Mouse (Mus musculus) gastrocnemius, postnatal 4 days (tissue): ENCODE results near the gene Gm45713. TPM values are rescaled to one million over a fixed set of nuclear protein-coding genes. Genes with fewer than 3 reads are reported as not detected.
A peak's percentile ranks its signal among the peaks of the same experiment; 100 is the strongest.
"Not testable (repeated sequence)": the region's sequence is repeated elsewhere in the genome, so short reads cannot be mapped to it uniquely, and the experiment has no call there.

Experiments
- DNase-seq, 2 experiments: peaks; one replicate each; pipeline ENCODE4 v3.0.0; 2021 to 2022; ENCODE audit warnings: low spot score in 2 of 2, mixed read lengths in 2 of 2
- total RNA-seq, 2 experiments: library from RNA; stranded (reverse); gene quantifications; 2 replicates each; pipeline ENCODE4 v1.2.3; 2021

Gm45713 gene
- total RNA-seq, 2 experiments from 2014 or later, result 0.34 TPM; not detected in 1

- no peak for DNase-seq
Observed at GRCm38 (mm10) chr7:45144368-45145174, 8.5 kb upstream of the Gm45713 start.

GRCm38 (mm10) chr7:45141914-45142313, 5.9 kb upstream of the Gm45713 start:
- no peak for DNase-seq

- no peak for DNase-seq
Observed at GRCm38 (mm10) chr7:45141319-45141718, 5.3 kb upstream of the Gm45713 start.

- DNase-seq, result no peak
Observed at GRCm38 (mm10) chr7:45139904-45140723, 4.1 kb upstream of the Gm45713 start.

- DNase-seq, result no peak
Observed at GRCm38 (mm10) chr7:45138403-45138802, 2.4 kb upstream of the Gm45713 start.

- DNase-seq, result no peak
Observed at GRCm38 (mm10) chr7:45137171-45138006, 1.4 kb upstream of the Gm45713 start.

- DNase-seq, result no peak
Observed at GRCm38 (mm10) chr7:45135370-45135769, 661 bp downstream of the Gm45713 start.

GRCm38 (mm10) chr7:45134544-45135026, 1.4 kb downstream of the Gm45713 start:
- DNase-seq, result no peak

GRCm38 (mm10) chr7:45133446-45134159, 2.4 kb downstream of the Gm45713 start:
- no peak for DNase-seq

- no peak for DNase-seq
Observed at GRCm38 (mm10) chr7:45131850-45132249, 4.2 kb downstream of the Gm45713 start.

GRCm38 (mm10) chr7:45129776-45130512, 6.1 kb downstream of the Gm45713 start:
- no peak for DNase-seq

GRCm38 (mm10) chr7:45129318-45129717, 6.7 kb downstream of the Gm45713 start:
- no peak for DNase-seq

GRCm38 (mm10) chr7:45128624-45129246, 7.3 kb downstream of the Gm45713 start, which contains the start of gene Rpl13a:
Rpl13a (minus strand) TSS chr7:45128761.
- peak; percentile 90 to 97 for DNase-seq

GRCm38 (mm10) chr7:45127700-45128224, 8.3 kb downstream of the Gm45713 start:
- no peak for DNase-seq

GRCm38 (mm10) chr7:45126844-45127699, 9.0 kb downstream of the Gm45713 start:
- DNase-seq, result no peak

- DNase-seq, result no peak
Observed at GRCm38 (mm10) chr7:45126147-45126843, 9.7 kb downstream of the Gm45713 start.

GRCm38 (mm10) chr7:45125649-45126048, 10.4 kb downstream of the Gm45713 start:
- not testable (repeated sequence) for DNase-seq
